Mouse (Mus musculus) erythroblast, adult 5-6 weeks (primary cell): ENCODE results near the gene Ptch2. TPM values are rescaled to one million over a fixed set of nuclear protein-coding genes. Genes with fewer than 3 reads are reported as not detected.

ENCODE experiments used
- ATAC-seq: replicated peaks from 2 replicates; pipeline ENCODE4 v1.8.0; 2016; ENCODE audit warnings: moderate number of reproducible peaks, mild to moderate bottlenecking, moderate TSS enrichment, inconsistent platforms; ENCODE audit not compliant: poor library complexity, low FRiP score, severe bottlenecking
- total RNA-seq, 2 experiments: library from RNA; stranded (forward) in 1 of 2; stranded (reverse) in 1 of 2; fragments of 150-400 nt in 1 of 2; fragments of 200-764, 138-1000 nt in 1 of 2; gene quantifications; 2 replicates each; pipeline versions ENCODE4 v1.2.3 to v1.2.4; 2015 to 2017; ENCODE audit warnings: low replicate concordance in 2 of 2

Ptch2 gene
- total RNA-seq, 2 experiments from 2014 or later, result 0.09 to 0.19 TPM

DNA sequence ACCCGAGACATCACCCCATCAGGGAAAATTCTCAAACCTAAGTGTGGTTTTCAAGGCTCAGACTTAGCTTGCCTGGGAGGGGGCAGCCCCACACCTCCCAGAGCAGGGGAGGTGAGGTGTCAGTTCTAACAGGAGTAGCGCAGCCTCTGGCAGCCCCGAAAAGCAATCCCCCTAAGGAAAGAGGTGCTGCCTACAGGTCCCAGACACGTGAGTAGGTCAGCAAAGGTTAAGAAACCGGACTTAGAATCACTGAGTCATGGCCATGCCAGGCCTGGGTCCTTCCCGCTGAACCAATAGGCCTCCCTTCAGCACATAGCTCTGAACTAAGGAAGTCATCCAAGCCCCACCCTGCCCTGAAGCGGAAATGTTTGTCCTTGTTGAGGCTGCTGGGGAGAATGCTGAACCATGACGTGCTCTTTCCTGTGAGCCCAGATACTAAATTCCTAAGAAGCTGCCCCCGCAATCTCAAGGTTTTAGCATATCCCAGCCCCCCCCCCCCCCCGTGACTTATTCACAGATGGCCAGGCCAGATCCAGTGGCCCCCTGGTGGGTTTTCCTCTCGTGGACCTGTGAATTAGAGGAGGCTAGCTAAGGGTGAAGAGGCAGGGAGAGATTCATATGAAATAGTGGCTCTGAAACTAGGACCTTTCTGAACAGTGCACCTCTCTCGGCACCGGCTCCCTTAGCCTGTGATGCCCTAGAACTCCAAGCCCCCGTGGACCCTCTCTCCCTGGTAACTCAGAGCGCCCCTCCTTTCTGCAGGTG is 30.2 kb downstream of the Ptch2 start:
- ATAC-seq, result no peak

DNA sequence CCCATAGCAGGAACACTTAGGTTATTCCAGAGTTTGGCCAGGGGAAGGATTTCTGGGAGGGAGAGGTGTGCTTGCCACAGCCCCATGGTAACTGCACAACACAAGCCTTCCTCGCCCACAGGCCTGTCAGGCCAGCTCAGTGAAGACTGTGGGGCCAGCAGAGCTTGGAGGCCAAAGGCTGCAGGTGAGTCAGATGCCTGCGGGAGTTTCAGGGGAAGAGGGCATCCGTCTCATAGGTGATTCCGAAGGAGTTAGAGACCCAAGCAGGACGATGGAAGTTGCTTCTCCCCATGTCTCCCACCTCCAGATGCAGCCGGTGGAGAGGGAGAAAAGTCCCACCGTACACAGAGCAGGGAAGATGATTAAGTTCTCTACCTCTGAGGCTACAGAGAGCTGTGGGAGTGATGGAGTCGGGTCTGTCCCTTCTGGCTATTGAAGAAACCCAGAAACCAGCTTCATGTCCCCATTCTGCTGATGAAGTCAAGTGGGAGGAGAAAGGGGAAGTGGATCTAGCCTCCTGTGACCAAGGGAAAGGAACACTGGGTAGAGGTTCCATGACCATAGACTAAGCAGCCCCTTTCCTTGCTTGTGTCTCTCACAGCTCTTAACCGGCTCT is 30.9 kb downstream of the Ptch2 start, which contains the start of gene Tctex1d4:
TSS of gene Tctex1d4 (plus strand) at position 120 of the 616 bp plus-strand sequence.
- no peak for ATAC-seq

DNA sequence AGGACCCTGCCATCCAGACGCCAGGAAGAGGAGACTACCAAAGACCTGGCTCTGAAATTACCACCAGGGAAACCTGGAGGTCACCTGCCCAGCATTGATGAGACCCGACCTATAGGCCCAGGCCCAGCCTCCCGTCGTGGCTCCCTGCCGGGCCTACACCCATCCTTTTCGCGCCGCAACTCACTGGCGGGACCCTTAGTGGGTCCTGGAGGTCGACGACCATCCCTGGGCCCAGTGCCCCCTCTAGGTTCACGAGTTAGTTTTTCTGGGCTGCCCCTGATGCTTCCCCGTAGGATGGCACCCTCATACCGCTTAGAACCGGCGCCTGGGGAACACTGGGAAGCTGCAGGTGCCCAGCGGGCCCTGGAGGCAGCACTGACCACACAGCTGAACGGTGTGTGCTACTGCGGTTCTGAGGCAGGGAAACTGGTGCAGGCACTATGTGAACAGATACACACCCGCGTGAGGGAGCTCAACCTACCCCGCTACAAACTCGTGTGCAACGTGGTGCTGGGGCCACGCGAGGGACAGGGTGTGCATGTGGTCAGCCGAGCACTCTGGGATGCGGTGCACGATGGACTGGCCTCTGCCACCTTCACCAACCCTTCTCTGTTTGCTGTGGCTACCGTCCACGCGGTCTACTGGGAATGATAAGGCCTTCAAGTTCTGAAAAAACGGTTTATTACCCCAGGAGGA is 32.3 kb downstream of the Ptch2 start:
- ATAC-seq, result no peak

DNA sequence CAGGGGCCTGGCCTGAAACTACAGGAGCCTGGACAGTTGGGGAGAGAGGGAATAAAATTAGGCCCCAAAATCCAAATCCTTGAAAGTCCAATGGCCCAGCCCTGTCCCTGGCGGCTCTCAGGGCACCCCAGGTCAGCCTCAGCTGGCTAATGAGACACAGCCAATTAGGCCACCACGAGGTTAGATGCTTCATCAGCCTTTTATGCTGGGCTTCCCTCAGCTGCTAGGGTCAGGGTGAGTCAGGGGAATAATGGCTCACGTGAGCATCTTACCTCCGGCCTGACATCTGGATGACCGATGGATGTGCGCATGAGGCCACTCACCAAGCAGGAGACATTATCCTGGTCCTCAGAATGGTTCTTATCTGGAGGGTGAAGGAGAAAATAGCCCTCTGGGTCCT is 34.9 kb downstream of the Ptch2 start:
- ATAC-seq, result no peak

DNA sequence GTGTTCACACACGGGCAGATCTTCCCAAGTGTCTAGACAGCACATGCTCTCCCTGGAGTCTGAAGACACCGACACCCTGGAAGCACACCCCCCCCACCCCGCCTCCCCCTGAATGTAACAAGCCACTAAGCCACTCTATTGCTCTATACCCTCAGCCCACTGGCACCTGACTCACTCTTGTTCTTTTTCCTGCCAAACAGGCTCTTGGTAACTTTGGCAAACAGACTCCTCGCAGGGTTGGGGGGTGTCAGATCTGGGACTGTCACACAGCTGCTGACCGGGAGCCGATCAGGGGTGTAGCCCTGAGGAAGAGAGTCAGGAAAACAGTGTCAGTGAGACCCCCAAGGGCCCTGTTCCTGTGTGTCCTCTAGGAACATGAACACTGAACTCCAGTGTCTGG is 35.3 kb downstream of the Ptch2 start:
- ATAC-seq, result no peak

DNA sequence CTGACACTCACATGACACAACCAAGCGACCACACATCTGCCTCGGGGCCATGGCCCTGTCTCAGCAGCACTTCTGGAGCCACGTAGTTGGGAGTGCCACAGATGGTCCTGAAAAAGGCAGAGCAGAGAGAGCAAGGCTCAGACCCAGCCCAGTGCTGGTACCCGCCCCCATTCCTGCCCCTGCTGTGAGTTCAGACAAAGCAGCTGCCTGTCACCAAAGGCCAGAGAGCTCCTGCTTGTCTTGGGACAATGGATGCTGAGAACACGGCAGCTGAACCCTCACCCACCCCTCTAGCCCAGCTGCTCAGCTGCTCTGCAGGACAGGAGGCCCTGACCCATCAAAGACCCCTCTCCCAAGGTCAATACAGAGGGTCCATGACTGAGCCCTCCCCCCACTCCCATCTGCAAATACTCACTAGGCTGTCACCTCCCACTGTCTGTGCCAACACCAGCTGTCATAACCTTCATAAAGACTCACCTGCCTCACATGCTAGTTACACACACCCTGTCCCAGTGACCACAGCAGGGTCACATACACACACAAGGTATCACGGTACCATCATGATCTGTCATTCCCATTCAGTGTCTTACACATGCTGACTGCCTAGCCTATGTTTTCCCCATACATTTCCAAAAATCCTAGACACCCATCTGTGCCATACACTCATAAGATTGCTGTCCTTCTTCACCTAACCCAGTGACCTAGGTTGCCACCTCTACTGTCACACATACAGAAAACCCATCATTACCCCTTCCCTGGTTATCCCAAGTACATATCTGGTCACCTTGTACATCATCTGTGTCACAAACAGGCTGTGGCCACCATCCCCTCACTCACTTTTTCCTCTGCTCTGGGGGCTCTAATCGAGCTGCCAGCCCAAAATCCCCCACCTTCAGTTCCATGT is 36.3 kb downstream of the Ptch2 start:
- no peak for ATAC-seq

DNA sequence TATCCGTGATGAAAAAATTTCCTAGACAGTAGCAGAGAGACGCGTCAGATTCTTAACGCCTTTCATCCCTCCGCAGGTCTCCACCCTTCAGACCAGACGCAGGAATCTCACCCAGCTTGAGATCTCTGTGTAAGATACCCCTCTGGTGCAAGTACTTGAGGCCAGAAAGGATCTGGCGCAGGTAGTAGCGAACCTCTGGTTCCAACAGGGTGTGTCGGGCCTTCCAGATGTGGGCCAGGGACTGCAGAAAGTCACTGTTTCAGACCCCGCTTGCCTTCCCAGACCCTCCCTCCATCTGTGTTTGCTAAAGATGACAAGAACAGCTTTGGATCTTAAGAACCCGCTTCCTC is 36.9 kb downstream of the Ptch2 start:
- no peak for ATAC-seq

DNA sequence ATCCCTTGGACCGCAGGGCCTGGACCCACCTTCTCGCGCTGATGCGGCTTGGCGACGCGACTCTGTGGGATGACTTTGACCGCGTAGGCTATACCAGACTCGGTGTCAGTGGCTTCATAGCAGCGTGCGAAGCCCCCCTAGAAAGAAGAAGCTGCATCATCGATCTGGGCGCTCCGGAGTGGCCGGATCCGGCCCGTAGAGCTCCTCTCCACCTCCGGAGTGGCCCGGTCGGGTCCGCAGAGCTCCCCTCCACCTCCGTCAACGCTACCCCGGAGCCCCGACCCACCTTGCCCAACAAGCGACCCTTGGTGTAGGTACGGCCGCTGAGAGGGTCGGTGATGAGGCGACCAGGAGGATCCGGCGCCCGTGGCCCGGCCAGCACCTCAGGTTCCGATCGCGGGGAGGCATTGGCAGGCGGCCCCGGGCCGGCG is 37.5 kb downstream of the Ptch2 start:
- ATAC-seq, result no peak

DNA sequence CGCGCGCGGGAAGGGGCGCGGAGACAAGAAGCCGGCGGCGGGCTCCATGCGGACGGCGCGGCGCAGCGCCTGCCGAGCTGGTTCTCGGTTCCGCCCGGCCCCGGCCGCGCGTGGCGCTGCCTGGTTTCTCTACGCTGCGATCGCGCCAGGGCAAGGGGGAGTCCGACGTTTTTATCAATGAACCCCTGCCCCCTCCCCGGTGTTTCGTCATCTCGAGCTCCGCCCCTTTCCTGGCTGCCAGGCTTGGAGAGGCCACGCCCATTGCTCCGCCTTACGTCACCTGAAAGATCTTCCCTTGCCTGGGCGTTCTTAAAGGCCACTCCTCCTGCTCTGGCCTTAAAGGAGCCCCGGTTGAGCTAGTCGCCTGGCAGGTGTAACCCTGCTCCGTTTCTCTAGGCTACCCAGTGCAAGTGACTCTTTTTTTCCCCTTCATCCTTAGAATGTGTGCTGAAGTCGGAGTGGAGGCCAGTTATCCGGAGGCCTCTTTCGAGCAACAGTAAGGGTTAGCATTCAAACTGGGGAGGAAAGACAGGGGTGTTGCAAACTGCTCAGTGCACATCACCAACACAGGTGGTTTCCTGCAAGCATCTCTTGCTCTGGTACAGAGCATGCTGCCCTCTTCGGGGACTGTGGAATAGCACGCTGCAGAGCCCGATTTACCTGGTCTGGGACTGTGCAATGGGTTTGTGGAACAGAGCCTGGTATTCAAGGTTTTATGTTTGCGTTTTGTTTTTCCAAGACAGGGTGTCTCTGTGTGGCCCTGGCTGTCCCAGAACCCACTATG is 38.1 kb downstream of the Ptch2 start, which contains the start of gene Plk3:
TSS of gene Plk3 (minus strand) at position 147 of the 784 bp plus-strand sequence.
- ATAC-seq, result peak; percentile 94

DNA sequence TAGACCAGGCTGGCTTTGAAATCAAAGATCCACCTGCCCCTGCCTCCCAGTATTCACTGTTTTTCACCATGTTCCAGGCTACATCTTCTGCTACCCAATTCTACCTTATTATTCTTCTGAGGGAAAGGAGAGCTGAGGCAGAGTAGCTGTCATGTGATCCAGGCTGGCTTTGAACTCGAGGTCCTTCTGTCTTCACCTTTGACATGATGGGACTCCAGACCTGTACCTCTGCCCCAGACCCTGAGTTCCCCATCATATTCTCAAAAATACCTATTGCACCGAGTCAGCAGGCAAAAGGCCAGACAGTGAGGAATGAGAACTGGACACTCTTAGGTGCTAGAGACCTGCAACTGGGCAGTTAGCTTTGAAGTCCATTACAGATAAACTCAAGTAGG is 38.7 kb downstream of the Ptch2 start:
- no peak for ATAC-seq

DNA sequence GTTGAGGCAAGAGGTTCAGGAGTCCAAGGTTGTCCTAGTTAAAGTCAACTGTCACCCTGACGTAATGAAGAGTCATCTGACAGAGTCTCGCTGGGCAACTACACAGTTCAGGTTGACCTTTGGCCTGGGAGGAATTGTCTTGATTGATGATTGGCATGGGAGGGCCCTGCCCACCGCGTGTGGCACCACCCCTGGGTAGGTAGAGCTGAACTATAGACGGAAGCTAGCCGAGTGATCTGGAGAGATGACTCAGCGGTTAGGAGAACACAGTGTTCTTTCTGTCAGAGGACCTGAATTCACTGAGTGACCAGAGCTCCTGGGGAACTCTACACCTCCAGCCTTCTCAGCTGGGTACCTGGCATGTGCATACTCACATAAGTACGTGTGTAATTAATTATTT is 40.2 kb downstream of the Ptch2 start:
- ATAC-seq, result peak; percentile 41; the same call in 1 of the 2 replicates

DNA sequence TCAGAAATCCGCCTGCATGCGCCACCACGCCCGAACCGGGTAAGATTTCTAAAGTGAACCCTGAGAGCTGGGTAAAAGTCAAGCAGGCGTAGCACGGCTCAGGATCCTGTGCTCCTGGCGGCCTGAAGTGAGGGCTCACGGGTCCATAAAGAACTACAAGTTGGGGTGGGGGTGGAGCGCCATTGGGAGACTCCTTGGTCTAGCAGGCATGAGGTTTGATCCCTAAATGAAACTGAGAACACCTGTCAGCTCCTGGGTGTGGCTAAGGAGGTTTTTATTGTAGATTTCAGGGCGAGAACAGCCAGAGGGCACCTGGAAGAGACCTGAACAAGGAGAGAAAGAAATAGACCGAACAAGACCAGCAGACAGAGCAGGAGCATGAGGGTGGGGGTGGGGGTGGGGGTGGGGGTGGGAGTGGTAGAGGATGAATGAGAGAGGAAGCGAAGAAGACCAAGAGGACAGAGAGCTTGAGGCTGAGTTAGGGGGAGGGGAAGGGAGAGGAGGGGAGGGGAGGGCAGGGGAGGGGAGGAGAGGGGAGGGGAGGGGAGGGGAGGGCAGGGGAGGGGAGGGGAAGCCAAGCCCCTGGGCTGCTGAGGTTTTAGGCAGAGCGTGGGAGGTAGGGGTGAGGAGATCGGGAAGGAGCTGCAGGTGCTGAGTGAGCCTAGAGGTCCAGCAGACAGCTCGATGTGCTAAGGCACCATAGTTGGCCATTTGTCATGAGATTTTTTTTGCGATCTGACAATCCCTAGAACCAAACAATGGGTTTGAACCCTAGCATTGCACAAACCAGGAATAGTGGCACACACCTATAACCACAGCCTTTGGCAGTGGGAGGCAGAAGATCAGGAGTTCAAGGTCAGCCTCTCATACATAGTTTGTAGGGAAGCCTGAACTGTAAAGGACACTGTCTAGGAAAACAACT is 42.7 kb downstream of the Ptch2 start:
- no peak for ATAC-seq

DNA sequence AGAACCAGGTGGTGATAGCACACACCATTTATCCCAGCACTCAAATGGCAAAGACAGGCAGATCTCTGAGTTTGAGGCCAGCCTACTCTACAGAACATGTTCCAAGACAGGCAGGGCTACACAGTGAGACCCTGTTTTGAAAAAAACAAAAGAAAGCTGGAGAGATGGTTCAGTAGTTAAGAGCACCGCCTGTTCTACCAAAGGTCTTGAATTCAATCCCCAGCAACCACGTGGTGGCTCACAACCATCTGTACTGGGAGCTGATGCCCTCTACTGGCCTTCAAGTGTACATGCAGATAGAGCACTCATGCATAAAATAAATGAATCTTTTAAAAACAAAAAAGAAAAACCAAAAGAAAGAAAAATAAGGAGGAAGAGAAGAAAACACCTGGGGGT is 43.3 kb downstream of the Ptch2 start:
- peak; percentile 55; the same call in 1 of the 2 replicates for ATAC-seq

DNA sequence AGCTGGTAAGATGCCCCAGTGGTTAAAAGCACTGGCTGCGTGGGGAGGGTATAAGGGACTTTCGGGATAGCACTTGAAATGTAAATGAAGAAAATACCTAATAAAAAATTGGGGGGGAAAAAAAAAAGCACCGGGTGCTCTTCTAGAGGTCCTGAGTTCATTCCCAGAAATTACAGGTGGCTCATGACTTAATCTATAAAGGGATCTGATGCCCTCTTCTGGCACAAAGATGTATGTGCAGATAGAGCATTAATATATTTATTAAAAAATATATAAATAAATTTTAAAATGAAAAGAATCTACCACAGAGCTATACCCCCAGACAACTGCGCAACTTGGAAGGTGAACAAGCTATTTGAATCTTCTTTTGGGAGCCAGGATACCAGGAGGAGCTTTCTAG is 44.7 kb downstream of the Ptch2 start:
- no peak for ATAC-seq

DNA sequence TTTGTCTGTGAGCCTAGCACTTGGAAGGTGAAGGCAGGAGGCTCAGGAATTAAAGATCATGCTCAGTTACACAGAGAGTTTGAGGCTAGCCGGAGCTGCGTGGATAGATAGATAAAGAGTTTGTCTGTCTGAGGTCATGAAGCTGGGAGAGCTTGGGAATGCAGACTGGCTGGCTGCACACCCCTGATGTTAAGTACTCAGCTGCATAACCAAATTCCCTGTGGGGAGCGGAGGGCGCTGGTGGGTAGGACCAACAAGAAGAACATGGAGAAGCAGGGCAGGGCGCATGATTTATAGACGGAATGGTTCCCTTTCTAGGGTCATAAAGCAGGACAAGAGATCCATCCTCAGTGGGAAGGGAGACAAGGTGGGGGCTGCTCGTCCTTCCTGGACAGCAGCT is 47.1 kb downstream of the Ptch2 start:
- no peak for ATAC-seq

DNA sequence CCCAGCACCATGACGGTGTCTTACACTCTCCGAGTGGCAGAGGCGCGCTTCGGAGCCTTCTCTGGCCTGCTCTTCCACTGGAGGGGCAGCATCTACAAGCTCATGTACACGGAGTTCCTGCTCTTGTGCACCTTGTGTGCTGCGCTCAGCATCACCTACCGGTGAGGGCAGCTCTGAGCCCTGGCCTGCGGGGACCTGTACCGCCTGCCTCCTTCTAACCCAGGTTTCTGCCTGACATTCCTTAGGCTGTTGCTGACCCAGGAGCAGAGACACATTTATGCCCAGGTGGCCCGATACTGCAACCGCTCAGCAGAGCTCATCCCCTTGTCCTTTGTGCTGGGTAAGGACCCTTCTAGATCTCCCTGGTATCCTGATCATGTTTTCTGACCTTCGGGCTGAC is 49.4 kb downstream of the Ptch2 start:
- no peak for ATAC-seq

DNA sequence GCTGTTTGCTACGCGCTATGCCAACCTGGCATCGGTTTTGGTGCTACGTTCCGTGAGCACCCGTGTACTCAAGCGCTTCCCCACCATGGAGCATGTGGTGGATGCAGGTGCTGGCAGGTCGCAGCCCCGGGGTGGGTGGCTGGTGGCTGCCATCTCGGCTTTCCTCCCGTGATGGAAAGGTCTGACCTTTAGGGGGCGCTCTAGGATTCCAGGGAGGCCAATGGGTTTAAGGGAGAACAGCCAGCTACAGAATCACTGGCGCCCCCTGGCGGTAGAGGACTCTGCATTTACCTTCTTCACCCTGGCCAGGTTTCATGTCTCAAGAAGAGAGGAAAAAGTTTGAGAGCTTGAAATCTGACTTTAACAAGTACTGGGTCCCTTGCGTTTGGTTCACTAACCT is 50.3 kb downstream of the Ptch2 start:
- peak; percentile 79 for ATAC-seq

DNA sequence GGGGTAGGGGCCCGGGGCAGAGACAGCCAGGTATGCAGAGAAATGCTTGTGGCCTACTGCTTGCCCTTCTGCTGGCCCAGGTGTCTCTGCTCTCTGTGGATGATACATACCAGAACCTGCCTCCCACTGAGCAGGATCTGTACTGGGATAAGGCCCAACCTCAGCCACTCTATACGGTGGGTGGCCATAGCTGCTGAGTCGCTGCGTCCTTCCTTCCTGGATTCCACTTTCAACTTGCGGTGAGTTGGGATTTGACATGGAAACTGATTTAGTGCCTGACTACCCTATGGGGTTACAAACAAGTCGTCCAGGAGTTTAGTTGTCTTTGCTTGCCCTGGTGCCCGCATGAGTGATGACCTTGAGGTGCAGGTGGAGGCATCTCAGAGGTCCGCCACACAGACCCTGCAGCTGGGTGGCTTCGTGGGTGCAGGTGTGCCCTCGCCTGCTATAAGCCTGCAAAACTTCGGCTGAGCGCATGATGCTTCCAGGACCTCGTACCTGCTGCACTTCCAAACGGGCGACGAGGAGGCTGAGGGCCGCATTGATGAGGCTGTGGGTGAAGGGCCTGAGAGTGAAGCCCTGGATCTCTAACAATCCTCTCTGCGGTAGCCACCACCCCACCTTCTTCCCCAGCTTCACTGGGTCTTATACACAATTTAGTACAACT is 52.3 kb downstream of the Ptch2 start:
- no peak for ATAC-seq
